Mouse (Mus musculus) common myeloid progenitor, adult 5-6 weeks (primary cell): ENCODE measurements around the gene Dact1. TPM values are rescaled to one million over a fixed set of nuclear protein-coding genes. Genes with fewer than 3 reads are reported as not detected.

Experiments used
- ATAC-seq: replicated peaks from 2 replicates; pipeline ENCODE4 v1.8.0; 2016; ENCODE audit warnings: low read depth, mild to moderate bottlenecking, moderate TSS enrichment, inconsistent platforms; ENCODE audit not compliant: poor library complexity, severe bottlenecking
- total RNA-seq: library from RNA; stranded (forward); fragments of 200-1000, 187-1606 nt; gene quantifications from 2 replicates; pipeline ENCODE4 v1.2.3, GENCODE M21; 2017

Dact1 gene
- total RNA-seq, 1 experiment from 2014 or later: 0.32 TPM

DNA sequence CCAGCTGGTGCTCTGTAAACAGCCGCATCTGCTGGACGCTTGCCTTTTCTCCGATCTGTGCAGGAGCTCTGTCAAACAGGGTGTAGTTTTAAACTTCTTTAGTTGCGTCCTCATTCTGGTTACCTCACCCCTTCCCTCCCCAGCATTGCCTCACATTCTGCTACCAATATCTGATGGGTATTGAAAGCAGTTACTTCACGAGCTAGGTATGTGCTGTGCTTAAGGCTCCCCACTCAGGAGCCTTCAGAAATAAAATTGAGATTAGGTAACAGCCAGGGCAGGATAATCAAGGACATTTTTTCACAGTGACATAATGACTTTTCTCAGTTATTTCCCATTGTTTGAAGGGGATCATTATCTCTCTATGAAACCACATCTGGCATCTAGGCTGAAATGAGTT, 23.9 kb downstream of the Dact1 start:
- no peak for ATAC-seq

DNA sequence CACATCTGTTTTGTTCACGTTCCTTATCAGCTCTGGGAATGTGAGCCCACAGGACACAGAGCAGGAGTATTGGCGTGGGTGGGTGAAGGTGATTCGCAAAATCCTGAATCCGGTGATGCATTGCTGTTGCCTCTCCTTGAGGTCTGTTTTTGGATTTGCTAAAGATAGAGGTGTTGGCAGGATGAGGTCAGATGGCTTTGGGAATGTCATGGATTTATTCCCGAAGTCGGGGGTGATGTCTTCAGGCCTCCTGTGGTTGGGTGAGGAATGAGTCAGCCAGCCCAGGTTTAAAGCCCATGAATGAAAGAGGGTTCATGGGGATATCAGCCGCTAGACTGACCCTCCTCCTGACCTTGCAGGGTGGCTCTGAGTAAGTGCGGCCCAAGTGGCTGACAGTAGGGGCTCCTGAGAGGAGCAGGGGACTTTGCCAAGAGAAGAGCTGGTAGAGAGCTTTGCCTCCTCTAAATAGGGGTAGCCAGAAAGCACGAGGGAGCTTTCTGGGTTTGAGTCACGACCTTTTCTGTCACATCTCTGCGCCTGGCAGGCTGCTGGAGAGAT, 27.4 kb downstream of the Dact1 start:
- ATAC-seq: no peak

DNA sequence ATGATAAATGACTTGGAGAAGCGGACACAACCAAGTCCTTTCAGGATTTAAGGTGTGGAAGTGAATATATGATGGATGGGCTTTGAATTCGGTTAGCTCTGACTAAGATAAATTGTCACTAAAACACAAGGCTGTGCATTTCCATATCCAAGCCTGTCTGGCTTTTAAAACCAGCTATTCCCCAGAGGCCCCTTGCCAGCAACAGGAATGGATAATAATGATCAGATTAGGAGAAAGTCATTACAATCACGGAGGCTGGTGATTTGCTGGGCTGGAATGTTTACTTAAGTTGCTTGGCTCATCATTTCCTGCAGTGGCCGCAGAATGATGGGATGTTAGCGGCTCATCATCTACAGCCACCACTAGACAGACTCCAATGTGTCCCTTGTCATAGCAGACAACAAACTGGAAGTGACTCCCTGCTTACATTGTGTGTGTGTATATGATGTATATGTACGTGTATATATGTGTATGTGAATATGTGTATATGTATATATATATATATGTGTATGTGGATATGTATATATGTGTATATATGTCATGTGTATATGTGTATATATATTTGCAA, 28.3 kb downstream of the Dact1 start:
- ATAC-seq: no peak

DNA sequence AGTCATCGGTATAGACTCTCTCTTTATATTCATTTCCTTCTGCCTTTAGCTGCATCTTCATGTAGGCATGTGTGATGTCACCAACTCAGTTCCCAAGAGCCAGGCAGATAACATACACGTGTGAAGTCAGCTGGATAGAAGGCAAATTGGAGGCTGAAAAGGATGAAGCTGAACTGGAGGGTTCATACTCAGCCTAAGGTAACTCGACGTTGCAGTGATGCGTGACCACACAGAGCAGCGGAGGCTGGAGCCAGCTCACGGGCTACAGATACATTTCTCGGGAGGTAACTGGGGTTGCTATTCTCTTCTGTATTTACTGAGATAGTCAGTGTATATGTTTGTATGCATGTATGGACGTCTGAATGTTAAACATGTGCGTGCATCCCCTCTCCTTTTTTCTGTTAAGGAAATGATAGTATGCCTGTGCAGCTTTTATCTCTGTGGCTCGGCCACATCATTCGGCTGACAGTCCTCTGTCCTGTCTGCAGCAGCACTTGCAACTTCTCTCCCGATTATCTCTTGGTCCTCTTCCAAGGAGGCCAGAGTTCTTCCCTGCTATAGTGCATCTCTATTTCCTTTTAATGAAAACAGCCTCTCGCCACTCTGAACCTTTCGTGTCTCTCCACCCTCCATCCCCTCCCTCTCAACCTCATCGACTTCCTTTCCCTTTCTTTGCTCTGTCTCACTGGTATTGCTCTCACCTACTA, 29.6 kb downstream of the Dact1 start:
- ATAC-seq: no peak

DNA sequence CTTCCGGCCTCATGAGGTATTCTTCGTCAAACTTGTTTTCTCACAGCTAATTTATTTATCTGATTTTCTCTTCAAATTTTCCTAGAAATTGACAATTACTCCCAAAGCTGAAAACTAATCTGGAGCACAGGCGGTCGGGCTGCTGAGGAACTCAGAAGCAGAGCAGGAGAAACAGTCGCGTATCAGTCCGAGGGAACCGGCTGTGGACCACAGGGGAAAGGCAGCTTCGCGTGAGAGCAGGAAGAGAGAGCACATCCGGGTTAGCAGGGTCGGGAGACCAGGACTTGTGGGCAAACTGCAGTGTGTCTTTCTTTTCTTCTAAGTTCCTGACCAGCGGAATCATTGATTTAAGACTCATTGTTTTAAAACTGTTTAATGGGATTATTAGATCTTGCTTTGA, 32.7 kb downstream of the Dact1 start:
- ATAC-seq: peak; percentile 79

DNA sequence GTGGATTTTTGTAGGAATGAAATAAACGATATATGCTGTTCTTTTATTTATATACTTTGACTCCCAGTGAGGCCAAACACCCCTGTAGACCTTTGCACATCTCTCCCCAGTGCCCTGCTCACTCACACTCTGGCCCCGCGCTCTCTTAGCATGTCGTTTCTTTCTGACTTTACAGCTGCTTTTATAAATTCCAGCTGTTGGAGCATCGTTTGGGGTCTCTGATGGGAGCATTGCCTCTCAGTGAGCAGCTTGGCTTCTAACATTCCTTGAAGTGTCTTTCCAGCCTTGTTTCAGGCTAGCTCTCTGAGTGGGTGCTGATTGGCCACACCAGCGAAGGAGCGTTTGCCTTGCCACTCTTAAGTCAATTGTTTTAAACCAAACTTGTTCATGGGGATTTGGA, 35.8 kb downstream of the Dact1 start:
- ATAC-seq: no peak

DNA sequence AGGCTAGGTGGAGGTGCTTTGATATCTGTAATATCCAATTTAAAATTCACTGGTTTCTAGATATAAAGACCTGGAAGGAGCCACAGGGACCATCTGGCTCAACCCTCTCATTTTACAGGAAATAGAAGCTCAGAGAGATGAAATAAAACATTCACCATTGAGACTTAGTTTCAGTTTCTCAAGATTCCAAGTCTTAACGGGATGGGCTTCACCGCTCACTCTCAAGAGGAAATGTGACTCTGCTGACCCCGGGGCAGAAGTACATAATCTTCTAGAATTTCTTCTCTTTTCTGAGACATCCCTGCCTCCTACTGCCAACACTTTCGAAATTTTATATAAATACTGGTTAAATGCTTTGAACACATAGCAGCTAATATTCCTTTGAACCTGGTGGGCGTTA, 36.4 kb downstream of the Dact1 start:
- ATAC-seq: no peak

DNA sequence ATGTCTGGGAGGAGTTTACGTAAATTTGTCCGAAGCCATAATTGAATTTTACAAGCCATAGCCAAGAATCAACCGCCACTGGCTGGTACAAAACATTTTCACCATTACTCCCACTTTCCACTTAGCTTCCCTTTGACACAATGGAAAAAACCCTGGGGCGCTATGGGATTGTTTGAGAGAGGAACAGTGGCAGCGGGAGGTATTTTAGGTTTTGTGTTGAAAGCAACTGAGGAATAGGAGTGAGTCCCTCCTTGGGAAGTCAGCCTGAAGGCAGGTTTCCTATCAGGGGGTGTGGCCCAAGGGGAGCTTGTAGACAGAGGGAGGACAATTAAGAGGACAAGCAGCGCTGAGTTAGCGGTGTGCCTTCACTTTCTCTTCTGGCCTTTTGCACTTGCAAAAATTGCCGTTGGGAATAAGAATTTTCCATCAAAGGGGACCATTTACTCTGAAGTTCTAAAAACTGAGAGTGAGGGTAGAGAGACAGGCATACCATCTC, 38.8 kb downstream of the Dact1 start:
- ATAC-seq: no peak

DNA sequence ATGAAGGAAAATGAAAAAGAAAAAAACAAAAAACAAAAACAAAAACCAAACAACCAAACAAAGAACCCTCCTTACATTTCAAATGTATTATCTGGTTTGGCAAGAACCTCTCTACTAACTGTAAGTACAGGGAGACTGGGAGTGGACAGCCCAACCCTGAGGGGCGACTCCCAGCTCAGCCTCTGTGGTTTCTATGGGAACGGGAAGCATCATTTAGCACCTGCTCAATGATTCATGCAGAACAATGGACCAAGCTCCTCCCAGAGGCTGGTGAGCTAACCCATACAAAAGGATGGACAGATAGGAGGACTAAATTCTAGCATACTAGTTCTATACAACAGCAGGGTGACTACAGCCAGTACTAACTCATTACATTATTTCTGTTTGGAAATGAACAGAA, 40.4 kb downstream of the Dact1 start:
- no peak for ATAC-seq

DNA sequence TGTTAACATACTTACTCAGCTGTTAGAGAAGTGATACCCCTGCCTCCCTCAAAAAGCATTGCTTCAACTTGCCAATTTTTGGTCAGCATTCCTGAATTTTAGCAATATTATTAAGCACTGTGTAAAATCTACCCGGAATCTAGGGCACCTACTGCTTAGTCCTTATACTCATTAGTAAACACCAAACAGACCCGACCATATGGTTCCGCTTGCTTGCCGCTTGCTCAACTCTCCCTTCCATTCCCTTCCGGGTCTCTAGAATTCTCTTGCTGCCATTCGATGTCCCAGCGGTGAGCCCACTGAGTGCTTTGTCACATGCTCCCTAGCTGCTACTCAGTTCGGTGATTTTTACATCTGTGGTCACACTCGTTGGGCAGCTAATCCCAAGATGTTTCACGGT, 45.0 kb downstream of the Dact1 start:
- no peak for ATAC-seq

DNA sequence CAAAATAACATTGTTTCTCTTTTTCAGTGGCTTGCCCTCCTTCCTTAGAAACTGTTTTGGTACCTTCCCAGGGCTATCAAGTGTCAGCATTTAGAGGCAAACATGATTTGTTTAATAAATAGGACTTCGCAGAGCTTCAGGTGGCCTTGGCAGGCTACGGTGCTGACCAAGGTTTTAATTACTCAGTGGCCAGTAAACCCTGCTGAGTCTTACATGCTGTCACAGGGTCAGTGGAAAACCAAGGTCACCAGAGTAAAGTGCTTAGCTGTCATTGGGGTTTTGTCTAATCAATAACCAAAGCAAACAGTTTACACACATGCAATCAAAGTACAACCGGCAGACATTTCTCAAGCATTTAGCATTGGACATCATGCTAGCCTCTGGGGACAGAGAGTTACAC, 45.4 kb downstream of the Dact1 start:
- no peak for ATAC-seq

DNA sequence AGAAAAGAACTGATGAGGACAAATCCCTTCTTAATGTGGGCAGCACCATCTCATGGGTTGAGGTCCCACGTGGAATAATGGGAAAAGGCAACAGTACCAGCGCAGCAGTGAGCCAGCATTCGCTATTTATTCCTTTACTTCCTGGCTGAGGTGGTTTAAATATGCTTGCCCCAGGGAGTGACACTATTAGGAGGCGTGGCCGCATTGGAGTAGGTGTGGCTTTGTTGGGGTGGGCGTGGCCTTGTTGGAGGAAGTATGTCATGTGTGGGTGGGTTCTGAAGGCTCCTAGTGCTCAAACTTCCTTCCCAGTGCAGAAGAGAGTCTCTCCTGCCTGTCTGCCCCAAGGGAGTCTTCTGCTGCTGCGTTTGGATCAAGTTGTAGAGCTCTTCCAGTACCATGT, 51.9 kb downstream of the Dact1 start:
- ATAC-seq: no peak

DNA sequence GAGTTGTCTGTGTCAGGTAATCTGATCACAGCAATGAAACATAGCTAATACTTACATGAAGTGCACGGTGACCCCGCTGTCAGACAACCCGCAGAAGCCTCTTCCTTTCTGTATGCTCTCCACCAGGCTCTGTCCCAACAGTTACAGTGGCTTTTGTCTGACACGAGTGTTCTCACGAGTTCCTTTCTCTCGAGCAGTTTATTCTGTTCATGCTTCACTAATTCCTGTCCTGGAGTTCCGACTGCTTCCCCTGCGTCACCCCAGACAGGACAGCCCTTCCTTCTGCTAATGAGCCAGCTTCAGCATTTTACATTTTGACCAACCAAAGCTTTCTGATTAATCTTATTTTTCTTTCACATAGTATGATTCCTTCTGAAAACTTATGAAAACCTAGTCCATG, 52.7 kb downstream of the Dact1 start:
- ATAC-seq: no peak

DNA sequence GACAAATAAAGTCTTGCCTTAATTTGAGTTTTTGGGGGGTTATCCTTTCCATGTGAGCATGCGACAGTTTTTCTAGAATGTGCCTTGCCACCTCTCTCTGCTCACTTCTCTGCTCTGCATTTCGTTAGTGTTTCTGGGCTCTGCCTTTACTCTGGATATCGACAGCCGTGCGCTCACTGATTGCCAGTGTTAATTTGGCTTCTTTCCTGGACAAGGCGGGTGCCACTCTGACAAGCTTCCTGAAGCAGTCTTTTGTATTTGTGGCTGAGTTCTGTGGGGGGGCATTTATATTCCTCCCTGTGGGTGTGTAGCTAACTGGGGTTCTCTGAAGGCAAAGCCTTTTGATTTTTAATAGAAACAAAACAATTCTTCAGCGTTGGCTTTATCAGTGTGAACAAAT, 54.4 kb downstream of the Dact1 start:
- no peak for ATAC-seq

DNA sequence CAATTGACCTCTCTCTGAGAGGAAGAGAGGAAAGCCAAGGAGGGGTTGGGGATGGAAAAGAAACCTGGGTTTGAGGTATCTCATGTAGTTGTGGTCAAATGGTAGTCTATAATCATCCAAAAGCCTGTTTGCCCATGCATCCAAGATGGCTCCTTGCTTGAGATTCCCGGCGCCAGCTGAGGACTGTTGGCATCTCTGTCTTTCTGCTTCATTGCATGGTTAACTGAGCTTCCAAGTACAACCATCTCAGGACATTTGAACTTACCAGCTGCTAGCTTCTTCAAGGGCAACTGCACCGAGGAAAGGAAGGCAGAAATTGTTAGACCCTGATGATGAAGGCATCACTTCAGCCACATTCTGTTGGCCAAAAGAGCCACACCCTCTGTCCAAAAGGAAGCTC, 54.8 kb downstream of the Dact1 start:
- no peak for ATAC-seq

DNA sequence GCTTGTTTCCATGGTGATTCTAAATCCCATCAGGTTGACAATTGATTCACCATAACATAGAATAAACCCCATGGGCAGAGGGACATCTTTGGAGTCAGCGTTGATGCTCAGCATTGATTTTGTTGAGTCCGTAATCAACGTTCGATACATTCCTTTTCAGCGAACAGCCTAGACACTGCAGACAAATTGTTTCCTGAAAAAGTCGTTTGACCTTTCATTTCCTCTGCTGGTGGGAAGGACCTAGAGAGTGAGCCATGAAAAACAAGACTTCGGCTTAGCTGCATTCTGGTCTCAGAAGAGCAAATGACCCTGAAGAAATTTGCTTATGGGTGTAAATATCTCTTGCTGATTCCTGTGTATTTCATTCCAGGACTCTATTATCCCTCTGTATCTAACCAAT, 55.5 kb downstream of the Dact1 start:
- no peak for ATAC-seq

DNA sequence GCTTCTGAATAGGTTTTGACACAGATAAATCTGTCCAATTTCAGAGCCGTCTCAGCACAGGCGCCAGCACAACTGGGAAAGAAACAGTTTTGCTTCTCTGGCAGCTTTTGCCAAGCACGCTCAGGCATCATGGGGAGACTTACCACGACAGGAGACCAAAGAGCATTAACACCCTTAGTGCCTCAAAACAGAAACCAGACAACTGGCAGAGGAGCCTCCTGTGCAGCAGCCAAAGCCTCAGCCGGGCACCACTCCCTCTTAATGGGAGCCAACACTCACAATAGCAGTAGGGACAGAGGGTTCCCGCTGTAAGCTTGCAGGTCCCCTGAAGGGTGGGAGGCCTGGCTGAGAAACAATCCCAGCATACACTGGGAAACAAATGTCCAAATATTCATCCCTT, 56.5 kb downstream of the Dact1 start:
- no peak for ATAC-seq

DNA sequence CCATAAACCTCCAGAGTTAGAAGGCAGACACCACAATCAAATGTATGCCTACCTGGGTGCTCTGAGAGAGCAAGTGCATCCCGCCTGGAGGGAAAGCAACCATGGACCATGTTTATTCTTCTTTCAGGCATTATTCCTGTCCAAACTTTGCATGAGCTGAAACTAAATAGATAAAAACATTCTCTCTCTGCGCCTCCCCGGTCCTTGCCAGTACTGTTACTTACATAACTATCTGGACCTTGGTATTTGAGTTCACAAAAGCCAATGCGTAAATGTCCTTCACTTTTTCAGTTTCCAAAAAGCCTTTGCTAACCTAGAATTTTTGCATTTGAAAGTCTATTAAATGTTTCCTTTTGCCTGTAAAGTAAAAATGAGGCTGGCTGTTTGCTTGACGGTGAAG, 58.9 kb downstream of the Dact1 start:
- ATAC-seq: no peak
